Mouse (Mus musculus) midbrain, embryonic 14.5 days (tissue): ENCODE measurements around the gene Myo16. TPM values are rescaled to one million over a fixed set of nuclear protein-coding genes. Genes with fewer than 3 reads are reported as not detected.

Experiments used
- ATAC-seq: fragments of 200-750 bp; cut with Nextera tagmentation; 2 replicates; pipeline ENCODE4 v1.8.0; 2017; ENCODE audit warnings: moderate number of reproducible peaks, moderate library complexity; ENCODE audit not compliant: low FRiP score, low TSS enrichment
- DNase-seq: peaks from one replicate; pipeline ENCODE4 v3.0.0-alpha.2; 2015
- H3K27ac ChIP-seq: fragments of 300-500 bp; sonication (generic); replicated peaks from 2 replicates; pipeline ENCODE4 v1.5.1; 2014; ENCODE audit warnings: mild to moderate bottlenecking, low read depth, low read length, moderate library complexity
- H3K27me3 ChIP-seq: fragments of 300-500 bp; sonication (generic); 2 replicates; pipeline ENCODE4 v1.6.1; 2014; ENCODE audit warnings: low read length, control low read depth, mixed read lengths; ENCODE audit not compliant: control insufficient read depth, insufficient read depth
- H3K36me3 ChIP-seq: fragments of 300-500 bp; sonication (generic); 2 replicates; pipeline ENCODE4 v1.6.1; 2014; ENCODE audit warnings: low read length, control low read depth; ENCODE audit not compliant: control insufficient read depth, insufficient read depth
- H3K4me1 ChIP-seq: fragments of 300-500 bp; sonication (generic); 2 replicates; pipeline ENCODE4 v1.6.1; 2014; ENCODE audit warnings: mild to moderate bottlenecking, antibody characterized with exemption, low read length, control low read depth; ENCODE audit not compliant: control insufficient read depth, insufficient read depth
- H3K4me2 ChIP-seq: fragments of 300-500 bp; sonication (generic); 2 replicates; pipeline ENCODE4 v1.6.1; 2014; ENCODE audit warnings: mild to moderate bottlenecking, low read length, moderate library complexity
- H3K4me3 ChIP-seq: fragments of 300-500 bp; sonication (generic); replicated peaks from 2 replicates; pipeline ENCODE4 v1.5.1; 2014; ENCODE audit warnings: low read depth, low read length
- H3K9ac ChIP-seq: fragments of 300-500 bp; sonication (generic); replicated peaks from 2 replicates; pipeline ENCODE4 v1.6.1; 2014; ENCODE audit warnings: mild to moderate bottlenecking, low read length, moderate library complexity
- H3K9me3 ChIP-seq: fragments of 300-500 bp; sonication (generic); 2 replicates; pipeline ENCODE4 v1.6.1; 2016; ENCODE audit warnings: low read length, control low read depth, mixed read lengths; ENCODE audit not compliant: control insufficient read depth
- whole genome bisulfite sequencing: fragments of 180-500 bp; shearing (Covaris S2); extraction: QIAGEN DNeasy Blood & Tissue Kit; methylation state at CpG from one replicate; pipeline ENCODE4 v1.1.7; 2014; 5-methylcytosine and 5-hydroxymethylcytosine counted together
- polyA plus RNA-seq: library from polyadenylated mRNA; unstranded; fragments of >200 nt; fragmentation: Nextera tagmentation; extraction: Ambion mirVana; gene quantifications from 2 replicates; pipeline ENCODE4 v1.2.1, GENCODE M21; 2014

Gene Myo16
- polyA plus RNA-seq, 1 experiment from 2014 or later = 6.1 TPM

DNA sequence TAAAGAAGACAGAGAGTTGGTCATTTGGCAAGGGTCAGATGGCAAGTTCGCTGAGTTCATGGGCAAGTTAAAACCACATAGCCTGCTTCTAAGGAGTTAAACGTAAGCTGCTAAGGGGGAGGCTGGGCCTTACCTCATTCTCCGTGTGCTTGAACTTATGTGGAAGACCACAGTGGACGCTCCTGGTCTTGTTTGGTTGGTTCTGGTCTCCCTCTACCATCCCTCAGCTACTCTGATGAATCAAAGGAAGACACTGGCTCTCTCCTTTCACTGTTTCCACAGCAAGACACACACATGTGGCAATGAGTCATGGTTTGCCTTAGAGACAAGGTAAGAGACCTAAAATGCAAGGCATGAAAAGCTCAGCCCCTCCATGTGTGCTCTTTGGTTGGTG lies 453.1 kb downstream of the Myo16 start:
- Histone ChIP-seq H3K9me3 (no peaks in the 10 kb centered on the region), H3K4me3 (no peak overlapping the region), H3K4me1 (peaks cover 4% of the 10 kb centered on the region; the same call in 1 of the 2 replicates), H3K4me2 (no peak overlapping the region), H3K9ac (no peak overlapping the region), H3K36me3 (no peaks in the 10 kb centered on the region), H3K27ac (no peak overlapping the region), H3K27me3 (no peaks in the 10 kb centered on the region)
- ATAC-seq (no peak), DNase-seq (no peak)
- 45% methylated on average over 4 of the region's 4 CpGs for WGBS

DNA sequence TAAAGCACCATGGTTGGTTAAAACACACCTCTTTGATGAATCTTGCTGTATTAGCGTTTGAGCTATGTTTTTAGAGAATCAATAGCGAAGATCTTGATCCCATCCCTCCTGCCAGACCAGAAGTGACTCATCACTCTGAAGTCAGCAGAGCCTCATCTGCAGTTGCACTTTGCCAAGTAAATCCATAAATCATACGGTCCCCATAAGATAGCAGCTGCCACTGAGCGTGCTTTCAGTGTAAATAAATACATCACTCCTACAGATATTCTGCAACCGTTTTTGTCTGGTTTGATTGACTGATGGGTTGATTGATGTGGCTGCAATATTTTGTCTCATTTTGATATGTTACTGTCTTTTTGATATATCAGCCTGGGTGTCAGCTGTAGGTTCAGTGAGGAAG lies 457.9 kb downstream of the Myo16 start:
- Histone ChIP-seq H3K4me2 (no peak overlapping the region), H3K9me3 (no peaks in the 10 kb centered on the region), H3K4me1 (no peaks in the 10 kb centered on the region), H3K36me3 (no peaks in the 10 kb centered on the region), H3K4me3 (no peak overlapping the region), H3K27me3 (no peaks in the 10 kb centered on the region), H3K9ac (no peak overlapping the region), H3K27ac (no peak overlapping the region)
- ATAC-seq = no peak
- 87% methylated on average over 5 of the region's 5 CpGs for WGBS
- no peak for DNase-seq

DNA sequence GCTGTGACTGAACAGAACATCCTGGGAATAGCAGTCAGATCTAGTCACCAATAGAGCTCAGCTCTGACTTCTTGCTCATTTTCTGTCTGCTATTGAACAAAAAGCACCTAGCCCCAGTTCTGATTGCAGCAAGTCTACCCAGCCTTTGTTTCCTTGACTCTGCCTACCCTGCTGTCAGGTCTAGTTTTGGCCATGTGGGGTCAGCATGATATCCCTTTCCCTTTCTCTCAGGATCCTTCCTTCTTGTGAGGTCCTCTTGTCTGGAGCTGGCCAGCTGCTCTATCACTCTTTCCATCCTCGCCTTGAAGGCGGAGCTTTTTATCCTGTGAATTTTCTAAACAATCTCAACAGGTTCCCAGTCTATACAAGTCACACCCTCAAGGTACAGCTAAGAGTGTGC lies 459.7 kb downstream of the Myo16 start:
- H3K9ac ChIP-seq = no peak overlapping the region
- H3K36me3 ChIP-seq = no peaks in the 10 kb centered on the region
- no peaks in the 10 kb centered on the region for H3K4me1 ChIP-seq
- H3K9me3 ChIP-seq = no peaks in the 10 kb centered on the region
- no peak overlapping the region for H3K4me3 ChIP-seq
- 78% methylated on average over 2 of the region's 2 CpGs for WGBS
- DNase-seq = no peak
- H3K27ac ChIP-seq = no peak overlapping the region
- no peak overlapping the region for H3K4me2 ChIP-seq
- no peak for ATAC-seq
- H3K27me3 ChIP-seq = no peaks in the 10 kb centered on the region

DNA sequence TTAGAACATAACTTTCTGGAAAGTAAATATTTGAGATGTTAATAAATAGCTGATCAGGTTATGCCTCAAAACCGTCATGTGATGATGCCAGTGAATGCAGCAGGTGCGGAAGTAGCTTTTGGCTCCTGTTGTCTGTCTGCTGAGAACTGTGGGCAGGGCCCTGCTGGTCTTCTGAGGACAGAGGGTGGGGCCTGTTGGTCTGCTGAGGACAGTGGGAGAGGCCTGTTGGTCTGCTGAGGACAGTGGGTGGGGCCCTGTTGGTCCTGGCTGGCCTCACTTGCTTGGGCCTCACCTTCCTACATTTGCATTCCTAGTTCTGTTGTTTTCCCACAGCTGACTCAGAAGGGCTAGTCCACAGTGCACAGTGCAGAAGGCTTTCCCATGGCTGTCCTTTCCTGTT lies 466.0 kb downstream of the Myo16 start:
- no peak overlapping the region for H3K27ac ChIP-seq
- H3K27me3 ChIP-seq = no peaks in the 10 kb centered on the region
- no peak overlapping the region for H3K4me3 ChIP-seq
- H3K9me3 ChIP-seq = no peaks in the 10 kb centered on the region
- H3K4me2 ChIP-seq = no peak overlapping the region
- WGBS = 87% methylated on average over 2 of the region's 2 CpGs
- no peak overlapping the region for H3K9ac ChIP-seq
- no peaks in the 10 kb centered on the region for H3K36me3 ChIP-seq
- DNase-seq (no peak), ATAC-seq (no peak)
- H3K4me1 ChIP-seq = no peaks in the 10 kb centered on the region

DNA sequence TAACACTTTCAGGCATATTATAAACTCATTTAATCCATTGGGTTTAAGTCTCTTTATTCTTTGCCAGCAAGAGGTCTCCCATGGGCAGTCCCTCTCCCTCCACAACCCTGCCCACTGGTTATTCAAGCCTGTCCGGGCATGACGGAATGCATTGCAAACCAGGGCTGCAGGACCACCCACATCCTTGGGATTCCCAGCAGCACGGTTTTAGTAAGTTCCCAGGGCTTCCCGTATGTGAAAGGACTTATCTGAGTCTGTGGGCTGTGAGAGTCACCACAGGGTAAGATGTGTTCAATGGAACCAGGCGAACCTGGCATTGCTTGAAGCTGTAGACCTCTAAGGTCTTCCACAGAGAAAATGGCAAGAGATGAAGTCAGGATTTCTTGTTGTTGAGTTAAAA lies 471.6 kb downstream of the Myo16 start:
- Histone ChIP-seq H3K4me3 (no peak overlapping the region), H3K4me2 (no peak overlapping the region), H3K27me3 (no peaks in the 10 kb centered on the region), H3K27ac (no peak overlapping the region), H3K9me3 (no peaks in the 10 kb centered on the region), H3K4me1 (0 out of 2 replicates have a peak, but pooled peaks cover 5% of the 10 kb centered on the region), H3K9ac (no peak overlapping the region), H3K36me3 (no peaks in the 10 kb centered on the region)
- DNase-seq = peak; percentile 44
- 5% methylated on average over 5 of the region's 5 CpGs for WGBS
- no peak for ATAC-seq

DNA sequence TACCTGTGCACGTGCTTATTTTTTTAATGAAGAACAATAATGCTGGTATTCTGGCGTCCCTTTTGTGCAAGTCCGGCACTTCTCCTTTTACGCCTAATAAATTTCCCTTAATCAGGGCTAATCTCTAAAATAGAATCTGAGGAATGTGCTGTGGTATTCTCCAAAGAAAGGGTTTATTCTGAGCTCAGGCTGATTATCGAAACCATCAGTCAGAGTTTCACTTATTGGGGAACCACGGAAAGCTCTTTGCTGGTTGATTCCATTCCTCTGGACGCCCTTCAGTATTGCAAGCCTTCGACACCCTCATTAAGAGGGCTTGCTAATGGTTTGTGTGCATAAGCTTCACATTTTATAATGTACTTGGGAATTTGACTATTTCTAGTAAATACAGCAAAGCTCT lies 475.0 kb downstream of the Myo16 start:
- ATAC-seq (no peak), DNase-seq (no peak)
- Histone ChIP-seq H3K27ac (no peak overlapping the region), H3K36me3 (no peaks in the 10 kb centered on the region), H3K4me2 (no peak overlapping the region), H3K9ac (no peak overlapping the region), H3K4me1 (0 out of 2 replicates have a peak, but pooled peaks cover 5% of the 10 kb centered on the region), H3K27me3 (no peaks in the 10 kb centered on the region), H3K9me3 (no peaks in the 10 kb centered on the region), H3K4me3 (no peak overlapping the region)
- 46% methylated on average over 8 of the region's 8 CpGs for WGBS

DNA sequence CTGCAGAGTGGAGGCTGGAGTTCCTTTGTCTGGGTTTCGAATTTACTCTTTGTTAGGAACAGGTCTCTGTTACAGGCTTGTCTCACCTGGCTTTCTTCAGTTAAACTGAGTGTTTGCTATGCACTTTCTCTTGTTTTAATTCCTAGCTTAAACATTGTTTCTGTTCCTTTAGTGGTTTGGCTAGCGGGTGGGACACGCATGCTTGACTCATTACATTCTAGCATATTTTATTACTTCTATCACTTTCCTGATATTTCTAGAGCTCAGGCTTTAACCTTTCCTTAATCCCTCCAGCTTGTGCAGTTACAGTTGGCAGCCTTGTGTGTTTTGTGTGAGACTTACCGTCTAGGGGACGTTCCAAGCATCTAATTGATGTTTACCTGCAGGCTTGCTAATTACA lies 476.2 kb downstream of the Myo16 start:
- Histone ChIP-seq H3K36me3 (no peaks in the 10 kb centered on the region), H3K9ac (no peak overlapping the region), H3K9me3 (no peaks in the 10 kb centered on the region), H3K4me1 (peaks cover 5% of the 10 kb centered on the region; the same call in 1 of the 2 replicates), H3K27ac (no peak overlapping the region), H3K4me3 (no peak overlapping the region), H3K4me2 (no peak overlapping the region), H3K27me3 (no peaks in the 10 kb centered on the region)
- DNase-seq (no peak), ATAC-seq (no peak)
- 41% methylated on average over 5 of the region's 5 CpGs for WGBS

DNA sequence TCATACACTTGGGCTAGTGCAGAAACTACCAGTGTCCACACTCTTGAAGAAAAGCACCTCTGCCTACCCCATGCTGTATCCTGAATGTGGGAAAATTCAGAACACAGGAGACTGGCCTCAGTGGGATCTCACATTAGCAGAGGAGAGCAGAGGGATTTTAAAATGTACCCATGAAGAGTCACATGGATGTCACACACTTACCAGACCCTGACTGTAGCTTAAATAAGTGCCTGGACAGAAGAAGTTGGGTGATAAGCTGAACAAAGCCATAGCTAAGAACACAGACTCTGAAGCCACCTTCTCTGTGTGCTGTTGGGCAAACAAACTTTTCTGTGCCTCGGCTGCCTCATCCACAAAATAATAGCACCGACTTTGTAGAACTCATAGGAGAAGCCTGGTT lies 477.3 kb downstream of the Myo16 start:
- Histone ChIP-seq H3K4me2 (no peak overlapping the region), H3K4me1 (peaks cover 5% of the 10 kb centered on the region; the same call in 1 of the 2 replicates), H3K27ac (no peak overlapping the region), H3K27me3 (no peaks in the 10 kb centered on the region), H3K4me3 (no peak overlapping the region), H3K9ac (no peak overlapping the region), H3K36me3 (no peaks in the 10 kb centered on the region), H3K9me3 (no peaks in the 10 kb centered on the region)
- no peak for ATAC-seq
- DNase-seq = no peak
- WGBS = 95% methylated on average over 2 of the region's 2 CpGs

DNA sequence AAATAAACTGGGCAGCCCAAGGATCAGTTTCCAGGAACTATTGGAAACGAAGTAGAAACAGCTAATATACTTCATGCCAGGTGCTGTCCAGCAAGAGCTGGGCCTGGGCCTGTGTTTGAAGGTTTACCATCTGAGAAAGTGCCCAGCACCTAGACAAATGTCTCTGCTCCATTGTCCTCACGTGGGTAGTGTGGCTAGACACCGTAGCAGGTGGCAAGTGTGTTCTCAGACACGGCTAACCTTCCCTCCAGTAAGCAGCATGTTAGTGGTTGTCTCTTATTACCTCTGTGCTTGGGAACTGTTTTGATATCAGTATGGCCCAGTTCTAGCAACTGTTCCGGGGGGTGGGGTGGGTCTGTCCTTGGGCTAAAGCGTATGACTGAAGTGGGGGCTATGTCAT lies 478.9 kb downstream of the Myo16 start:
- Histone ChIP-seq H3K9ac (no peak overlapping the region), H3K4me1 (peaks cover 5% of the 10 kb centered on the region; the same call in 1 of the 2 replicates), H3K27me3 (no peaks in the 10 kb centered on the region), H3K4me3 (no peak overlapping the region), H3K9me3 (no peaks in the 10 kb centered on the region), H3K27ac (no peak overlapping the region), H3K4me2 (no peak overlapping the region), H3K36me3 (no peaks in the 10 kb centered on the region)
- no peak for ATAC-seq
- WGBS = 81% methylated on average over 6 of the region's 6 CpGs
- DNase-seq = no peak
